15 mouse cellular contexts compared by ENCODE assay signal in the genomic region with DNA sequence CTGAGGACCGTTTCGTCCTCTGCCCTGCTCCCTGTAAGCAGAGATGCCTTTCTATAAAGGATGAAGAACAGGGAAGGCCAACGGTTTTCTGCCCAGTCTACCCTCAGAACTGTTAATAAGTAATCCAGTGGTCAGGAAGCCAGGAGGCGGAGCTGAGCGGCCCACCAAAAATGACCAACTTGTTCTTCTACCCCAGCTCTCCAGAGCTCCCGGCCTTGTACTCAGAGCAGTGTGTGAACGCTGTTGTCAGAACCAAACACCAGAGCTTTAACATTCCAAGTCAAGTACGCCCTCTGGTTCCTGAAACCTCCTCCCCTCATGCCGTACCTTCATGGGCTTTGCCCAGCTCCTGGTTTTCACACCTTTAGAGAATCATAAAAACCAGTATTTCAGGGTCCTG. TPM values are rescaled to one million over a fixed set of nuclear protein-coding genes. Genes with fewer than 3 reads are reported as not detected.
DNase-seq lines count a peak whose midpoint lies in the region; ATAC-seq and TF ChIP-seq lines count a peak whose summit lies in the region.
"Had no signal": no experiment of that assay in that cellular context is flagged by ENCODE, and none has a peak within 500 bp of the region (broad histone marks: within the 10 kb centered on the region; RNA-seq: fewer than 3 reads in every experiment).

No protein-coding gene starts in this region.

- peak; percentile 56 for DNase-seq in kidney, adult 2 months
- peak; percentile 39 to 58 for DNase-seq in kidney, postnatal 25 days
- peak; percentile 63 for DNase-seq in lung, embryonic 14.5 days
- peak; percentile 66 for DNase-seq in yolk sac, embryonic 10.5 days (ENCODE audit: low spot score)
- no peak for DNase-seq in gastrocnemius, postnatal 10 days
- no peak for DNase-seq in retina, postnatal 1 day
- no peak for DNase-seq in layer of hippocampus, adult 8-10 months (ENCODE audit: low spot score in 2 of 2)
- DNase-seq: adrenal gland, adult 8-10 months; layer of hippocampus, postnatal 36 days; right cerebral cortex, postnatal 25 days had no signal

- no peaks in the 10 kb centered on the region for H3K36me3 ChIP-seq in kidney, adult 2 months (ENCODE audit: control insufficient read depth, insufficient read depth, low read length)
- peaks cover 5% of the 10 kb centered on the region; the same call in 1 of the 2 replicates for H3K36me3 ChIP-seq in lung, embryonic 14.5 days (ENCODE audit: insufficient read depth)
- H3K36me3 ChIP-seq: heart, embryonic 13.5 days; midbrain, embryonic 13.5 days had no signal

- no peak for TF ChIP-seq CTCF in kidney, adult 2 months (conservative IDR thresholded peaks at IDR 0.05; ENCODE audit: insufficient read depth, insufficient read length, low read depth, low read length)
- no peak for TF ChIP-seq CTCF in lung, embryonic 14.5 days (IDR thresholded peaks at IDR 0.05; ENCODE audit: low read depth)

- peak overlapping the region; percentile 41 for H3K4me2 ChIP-seq in lung, embryonic 14.5 days
- H3K4me2 ChIP-seq: heart, embryonic 13.5 days; hindbrain, embryonic 14.5 days; limb, embryonic 12.5 days; midbrain, embryonic 13.5 days had no signal

- 35% methylated on average over 9 of the region's 9 CpGs for WGBS in kidney, adult 2 months
- 68% methylated on average over 9 of the region's 9 CpGs for WGBS in lung, embryonic 14.5 days

- H3K27ac ChIP-seq in kidney, adult 2 months (ENCODE audit: insufficient read depth, low read depth, low read length), result no peak overlapping the region
- peak overlapping the region; percentile 85 for H3K27ac ChIP-seq in lung, embryonic 14.5 days (ENCODE audit: low read depth)
- H3K27ac ChIP-seq: heart, embryonic 13.5 days; hindbrain, embryonic 14.5 days; limb, embryonic 12.5 days; midbrain, embryonic 13.5 days had no signal

- H3K27me3 ChIP-seq in kidney, adult 2 months (replicated peaks; ENCODE audit: control insufficient read depth, insufficient read depth, low read length), result no peaks in the 10 kb centered on the region
- peaks cover 5% of the 10 kb centered on the region; the same call in 1 of the 2 replicates for H3K27me3 ChIP-seq in lung, embryonic 14.5 days (ENCODE audit: insufficient read depth, low read length)

- peaks cover 13% of the 10 kb centered on the region for H3K4me1 ChIP-seq in kidney, adult 2 months (ENCODE audit: control insufficient read depth, insufficient read depth, low read length)
- H3K4me1 ChIP-seq in lung, embryonic 14.5 days (ENCODE audit: insufficient read depth), result peaks cover 7% of the 10 kb centered on the region; the same call in 1 of the 2 replicates

- no peak for TF ChIP-seq POLR2A in kidney, adult 2 months (IDR thresholded peaks at IDR 0.05; ENCODE audit: low read depth, low read length)

- peak; percentile 62 for ATAC-seq in lung, embryonic 14.5 days (ENCODE audit: insufficient read depth)
- ATAC-seq: midbrain, embryonic 13.5 days had no signal

- H3K9ac ChIP-seq in lung, embryonic 14.5 days, result no peak overlapping the region
- H3K9ac ChIP-seq: heart, embryonic 13.5 days; hindbrain, embryonic 14.5 days; limb, embryonic 12.5 days; midbrain, embryonic 13.5 days had no signal

- H3K4me3 ChIP-seq in kidney, adult 2 months (ENCODE audit: insufficient read depth, low read depth, low read length), result no peak overlapping the region
- H3K4me3 ChIP-seq in lung, embryonic 14.5 days (ENCODE audit: low read depth, low read length), result no peak overlapping the region
- H3K4me3 ChIP-seq: erythroblast, embryonic 14.5 days; heart, embryonic 13.5 days; limb, embryonic 12.5 days; midbrain, embryonic 13.5 days had no signal

- H3K9me3 ChIP-seq in lung, embryonic 14.5 days (ENCODE audit: low read depth, low read length), result no peaks in the 10 kb centered on the region
- H3K9me3 ChIP-seq: heart, embryonic 13.5 days; limb, embryonic 12.5 days; midbrain, embryonic 13.5 days had no signal

RNA-seq across cellular contexts. Expression of a gene that starts 12.8 kb away (rescaled TPM):
- 47.3 and 50.2 TPM in 2 replicates for polyA plus RNA-seq in kidney, adult 2 months (2012; rRNA removed)
- polyA plus RNA-seq in lung, embryonic 14.5 days (2014; fragmentation: Nextera tagmentation; extraction: Ambion mirVana), result 15.6 and 17.8 TPM in 2 replicates
- 10 to 100 TPM; 51.7 to 61.1 TPM for total RNA-seq in gastrocnemius, postnatal 10 days (2021)
- 10 to 100 TPM in 2 of 4 experiments, 1 to 10 TPM in 2; 9.0 to 13.6 (median 10.1) TPM for total RNA-seq in layer of hippocampus, adult 8-10 months (2022)

Comparison
In these comparisons a context has a peak if more than half of its experiments do, and no peak if none do; other contexts are left out.
1. DNase-seq: peak in kidney, adult 2 months (single experiment), kidney, postnatal 25 days (2 of 2), lung, embryonic 14.5 days (single experiment) and yolk sac, embryonic 10.5 days (single experiment); none in gastrocnemius, postnatal 10 days (single experiment), retina, postnatal 1 day (single experiment) and layer of hippocampus, adult 8-10 months (0 of 2).